Mouse (Mus musculus): ENCODE measurements around the gene Olfr996.
"Not testable (repeated sequence)": the region's sequence is repeated elsewhere in the genome, so short reads cannot be mapped to it uniquely, and the experiment has no call there.

Olfr996 gene

DNA sequence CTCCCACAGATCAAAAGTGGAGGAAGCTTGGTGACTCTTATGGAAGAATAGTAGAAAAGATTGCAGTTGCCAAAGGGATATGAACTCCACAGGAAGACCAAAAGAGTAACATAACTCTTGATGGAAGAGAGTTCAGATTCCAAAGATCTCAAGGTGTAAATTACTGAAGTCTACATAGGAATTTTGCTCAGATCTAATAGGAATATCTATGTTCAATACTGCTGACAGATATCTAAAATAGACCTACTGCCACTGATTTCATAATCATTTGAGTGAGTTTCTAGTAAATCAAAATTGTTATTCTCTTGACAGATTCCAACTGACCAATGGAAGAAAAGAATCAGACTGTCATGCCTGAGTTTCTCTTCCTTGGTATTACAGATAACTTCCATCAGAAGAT, at the start of gene Olfr996:
Gene Olfr996, plus strand, starts transcription at position 301 of the 400 bp plus-strand sequence.
- DNase-seq (ENCODE audit: low spot score), result no peak

DNA sequence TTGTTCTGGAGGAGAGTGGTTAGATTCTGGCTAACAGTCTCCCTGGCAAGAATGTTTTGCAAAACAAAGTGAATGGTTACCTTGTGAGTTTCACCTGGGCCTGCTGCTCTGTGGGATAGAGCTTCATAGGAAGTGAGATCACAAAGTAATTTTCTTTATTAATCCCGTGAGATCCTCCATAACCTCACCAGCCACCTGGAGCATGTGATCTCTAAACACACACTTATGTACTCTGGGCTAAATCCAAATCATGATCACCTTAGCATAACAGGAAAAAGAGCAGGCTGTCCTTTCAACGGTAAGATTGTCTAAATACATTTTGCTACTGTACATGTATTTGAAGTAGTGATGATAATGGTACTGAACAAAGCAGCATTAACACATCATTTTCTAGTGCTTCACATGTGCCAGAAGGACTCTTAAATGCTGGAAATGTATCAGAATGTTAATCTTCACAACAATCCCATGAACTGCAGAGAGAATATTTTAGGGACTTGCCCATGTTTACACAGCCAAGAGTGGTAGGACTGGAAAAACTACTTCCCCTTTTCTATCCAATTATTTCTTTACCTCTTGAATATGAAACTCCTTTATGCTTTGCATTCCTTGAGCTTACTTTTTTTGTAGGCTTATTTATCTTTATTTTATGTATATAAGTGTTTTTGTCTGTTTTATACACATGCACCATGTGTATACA, 46.8 kb upstream of the Olfr996 start:
- DNase-seq (ENCODE audit: low spot score), result no peak

DNA sequence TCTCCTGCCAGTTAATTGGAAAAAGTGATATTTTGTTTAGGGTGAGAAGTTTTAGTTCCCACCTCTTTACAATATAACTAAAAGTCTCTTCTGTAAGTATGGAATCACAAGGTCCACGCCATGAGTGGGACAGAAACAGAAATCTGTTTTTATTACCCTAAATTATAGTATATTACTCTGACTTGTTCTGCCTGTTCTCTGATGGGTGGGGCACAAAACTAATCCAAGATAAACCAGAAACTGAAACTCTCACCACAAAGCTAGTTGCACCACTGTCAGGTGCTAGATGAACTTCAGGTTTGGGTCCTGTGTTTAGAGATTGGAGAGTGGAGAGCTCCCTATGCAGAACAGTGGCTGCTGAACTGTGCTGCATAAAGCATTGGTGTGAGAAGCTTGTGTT, 45.1 kb upstream of the Olfr996 start:
- no peak for DNase-seq (ENCODE audit: low spot score)

DNA sequence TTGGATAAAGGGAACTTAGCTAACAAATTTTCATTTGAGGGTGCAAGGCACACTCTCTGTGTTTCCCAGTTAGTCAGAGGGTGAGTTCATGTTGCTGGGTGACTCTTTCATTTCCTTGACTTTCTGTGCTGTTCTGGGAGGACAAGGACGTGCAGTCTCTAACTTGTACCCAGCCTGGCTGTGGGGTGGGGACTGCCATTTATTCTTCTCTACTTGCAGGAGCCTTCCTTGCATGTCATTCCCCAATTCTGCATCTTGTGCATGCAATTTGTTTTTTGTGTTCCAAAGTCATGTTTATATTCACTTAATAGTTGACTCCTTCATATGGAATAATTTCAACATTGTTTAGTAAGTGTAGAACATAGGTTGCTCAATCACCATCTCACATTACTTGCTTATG, 24.2 kb upstream of the Olfr996 start:
- no peak for DNase-seq (ENCODE audit: low spot score)

DNA sequence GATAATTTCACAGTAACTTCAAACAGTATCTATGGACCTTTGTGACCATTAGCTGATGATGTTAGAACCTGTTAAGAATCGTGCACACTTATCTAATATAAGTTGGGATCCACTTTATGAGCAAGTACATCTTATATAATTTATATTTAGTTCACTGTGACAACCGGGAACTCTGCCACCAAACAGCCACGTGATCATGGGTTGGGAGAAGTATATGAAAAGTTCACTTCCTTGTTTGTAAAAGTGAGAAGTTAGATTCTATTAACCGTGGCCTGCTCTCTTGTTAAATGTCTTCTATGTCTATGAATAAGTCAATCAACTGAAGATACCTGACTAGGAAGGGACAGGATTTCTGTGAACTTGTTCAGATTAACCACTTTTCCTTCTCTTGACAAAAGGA, 18.8 kb upstream of the Olfr996 start:
- DNase-seq (ENCODE audit: low spot score), result no peak

DNA sequence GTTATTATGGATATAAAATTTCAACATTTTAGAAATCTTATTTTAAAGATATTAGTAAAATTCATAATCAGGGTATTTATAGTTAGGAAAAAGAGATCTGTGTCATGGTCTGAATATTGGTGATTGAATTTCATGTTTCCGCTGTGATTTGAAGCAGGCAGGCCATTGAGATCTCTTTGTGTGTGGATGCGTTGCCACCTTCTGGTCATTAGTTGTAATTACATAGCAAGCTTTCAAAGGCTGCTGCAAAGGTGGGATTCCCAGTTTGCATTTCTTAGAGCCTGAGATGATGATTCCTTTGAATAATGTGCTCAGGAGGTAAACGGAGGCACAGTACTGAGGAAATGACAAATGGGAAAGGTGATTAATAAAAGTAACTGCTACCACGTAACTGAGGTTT, 17.8 kb upstream of the Olfr996 start:
- DNase-seq (ENCODE audit: low spot score), result no peak

DNA sequence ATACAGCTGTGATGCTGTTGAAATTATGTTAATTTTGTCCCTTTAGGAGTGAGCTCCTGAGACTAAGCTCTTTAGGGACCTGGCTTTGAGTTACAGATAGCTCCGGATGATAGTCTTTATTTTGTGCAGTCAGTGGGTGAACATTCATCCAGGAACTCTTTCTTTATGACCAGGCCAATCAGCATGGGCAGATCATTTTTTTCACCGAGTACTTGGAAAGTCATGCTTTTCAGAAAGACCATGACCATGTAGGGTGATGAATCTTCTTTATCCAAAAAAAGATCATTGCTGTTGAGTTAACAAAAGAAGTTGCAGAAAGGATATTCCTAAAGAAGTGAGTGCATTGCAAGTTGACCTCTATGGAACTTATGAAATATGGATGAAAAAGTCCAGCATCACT, 9.6 kb downstream of the Olfr996 start, which contains the start of gene Olfr998:
Gene Olfr998, plus strand, starts transcription at position 301 of the 400 bp plus-strand sequence.
- DNase-seq (ENCODE audit: low spot score), result not testable (repeated sequence)

DNA sequence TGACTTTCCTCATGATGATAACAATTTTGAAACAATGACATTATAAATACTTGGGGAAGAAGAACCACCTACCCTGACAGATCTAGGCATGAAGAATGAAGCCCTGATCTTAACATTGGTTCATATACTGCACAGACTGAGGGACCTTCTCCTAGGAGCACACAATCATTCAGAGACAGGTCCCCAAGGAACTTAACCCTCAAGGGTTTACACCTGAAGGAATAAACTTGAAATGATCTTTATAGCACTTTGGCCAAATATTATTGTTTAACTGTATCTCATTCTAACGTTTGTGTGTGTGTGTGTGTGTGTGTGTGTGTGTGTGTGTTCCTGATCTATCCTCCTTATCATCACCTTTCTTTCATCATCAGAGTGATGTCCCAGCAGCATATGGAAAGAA, 32.8 kb downstream of the Olfr996 start, which contains the start of gene Olfr1000:
Gene Olfr1000, minus strand, starts transcription at position 101 of the 400 bp plus-strand sequence.
- DNase-seq (ENCODE audit: low spot score), result no peak

Data from testis, postnatal 10 days (tissue).